In genomic region chr11:75290566-75291271, GRCm38 (mm10) we compare ENCODE assay signal across 8 mouse cellular contexts. TPM values are rescaled to one million over a fixed set of nuclear protein-coding genes. Genes with fewer than 3 reads are reported as not detected.
DNase-seq lines count a peak whose midpoint lies in the region; ATAC-seq and TF ChIP-seq lines count a peak whose summit lies in the region.

No protein-coding gene starts in this region.

- H3K27ac ChIP-seq in embryonic facial prominence, embryonic 15.5 days (replicated peaks) = peak overlapping the region; percentile 44; the same call in 1 of the 2 replicates
- no peak overlapping the region for H3K27ac ChIP-seq in limb, embryonic 14.5 days (replicated peaks; ENCODE audit: low read depth, low read length)
- no peak overlapping the region for H3K27ac ChIP-seq in stomach, embryonic 15.5 days

- no peak overlapping the region for H3K9ac ChIP-seq in embryonic facial prominence, embryonic 15.5 days
- H3K9ac ChIP-seq in limb, embryonic 14.5 days (ENCODE audit: low read depth, low read length, severe bottlenecking) = no peak overlapping the region
- H3K9ac ChIP-seq in stomach, embryonic 15.5 days = no peak overlapping the region

- ATAC-seq in embryonic facial prominence, embryonic 15.5 days (ENCODE audit: insufficient number of reproducible peaks, low FRiP score, low TSS enrichment, low read depth) = peak; percentile 35; the same call in 1 of the 2 replicates
- peak; percentile 76 for ATAC-seq in limb, embryonic 14.5 days (ENCODE audit: low FRiP score, low read depth)
- ATAC-seq in stomach, embryonic 15.5 days (ENCODE audit: insufficient read depth, low FRiP score, low read depth) = no peak

- no peaks in the 10 kb centered on the region for H3K9me3 ChIP-seq in embryonic facial prominence, embryonic 15.5 days (replicated peaks)
- H3K9me3 ChIP-seq in limb, embryonic 14.5 days (ENCODE audit: control insufficient read depth, low read length) = no peaks in the 10 kb centered on the region
- no peaks in the 10 kb centered on the region for H3K9me3 ChIP-seq in stomach, embryonic 15.5 days

- no peaks in the 10 kb centered on the region for H3K36me3 ChIP-seq in embryonic facial prominence, embryonic 15.5 days
- H3K36me3 ChIP-seq in limb, embryonic 14.5 days (ENCODE audit: control insufficient read depth, insufficient read depth, low read length) = no peaks in the 10 kb centered on the region
- no peaks in the 10 kb centered on the region for H3K36me3 ChIP-seq in stomach, embryonic 15.5 days

- 0 out of 2 replicates have a peak, but pooled peaks have one; percentile 23 for TF ChIP-seq POLR2A in limb, embryonic 14.5 days (IDR thresholded peaks at IDR 0.05; ENCODE audit: borderline replicate concordance, extremely low read depth, insufficient read depth, insufficient read length)

- peak overlapping the region; percentile 31 for H3K4me2 ChIP-seq in embryonic facial prominence, embryonic 15.5 days (replicated peaks)
- H3K4me2 ChIP-seq in limb, embryonic 14.5 days (replicated peaks; ENCODE audit: low read depth, low read length, severe bottlenecking) = no peak overlapping the region
- peak overlapping the region; percentile 28; the same call in 1 of the 2 replicates for H3K4me2 ChIP-seq in stomach, embryonic 15.5 days

- peak; percentile 83 for DNase-seq in A20 (ENCODE audit: low read depth, low spot score)
- DNase-seq in adrenal gland, postnatal 4 days (ENCODE audit: low spot score in 2 of 2) = peak; percentile 63 to 80
- DNase-seq in heart, adult 9 months (ENCODE audit: low spot score in 2 of 2) = peak; percentile 68 to 88
- peak; percentile 96 for DNase-seq in kidney, adult 9 months
- DNase-seq in limb, embryonic 14.5 days (ENCODE audit: low spot score) = peak; percentile 89
- peak; percentile 80 to 87 for DNase-seq in natural killer cell, adult 2 months (ENCODE audit: low spot score in 2 of 2)

- H3K27me3 ChIP-seq in embryonic facial prominence, embryonic 15.5 days = peaks cover 19% of the 10 kb centered on the region
- no peaks in the 10 kb centered on the region; the same call in 1 of the 2 replicates for H3K27me3 ChIP-seq in limb, embryonic 14.5 days (ENCODE audit: control insufficient read depth, insufficient read depth, low read length)
- H3K27me3 ChIP-seq in stomach, embryonic 15.5 days (replicated peaks) = no peaks in the 10 kb centered on the region

- H3K4me3 ChIP-seq in embryonic facial prominence, embryonic 15.5 days (replicated peaks) = peak overlapping the region; percentile 6
- no peak overlapping the region for H3K4me3 ChIP-seq in limb, embryonic 14.5 days (replicated peaks; ENCODE audit: low read length)
- H3K4me3 ChIP-seq in stomach, embryonic 15.5 days (replicated peaks) = no peak overlapping the region

- peaks cover 39% of the 10 kb centered on the region for H3K4me1 ChIP-seq in embryonic facial prominence, embryonic 15.5 days
- peaks cover 6% of the 10 kb centered on the region; the same call in 1 of the 2 replicates for H3K4me1 ChIP-seq in limb, embryonic 14.5 days (ENCODE audit: control insufficient read depth, insufficient read depth, low read length)
- H3K4me1 ChIP-seq in stomach, embryonic 15.5 days = peaks cover 5% of the 10 kb centered on the region; the same call in 1 of the 2 replicates

- 11% methylated on average over 6 of the region's 6 CpGs for WGBS in embryonic facial prominence, embryonic 15.5 days
- WGBS in limb, embryonic 14.5 days = 19% methylated on average over 6 of the region's 6 CpGs
- 15% methylated on average over 6 of the region's 6 CpGs for WGBS in stomach, embryonic 15.5 days

RNA-seq across cellular contexts. Expression of gene Rpa1, which starts 57.4 kb away (rescaled TPM):
- total RNA-seq in adrenal gland, postnatal 4 days (2021) = 10 to 100 TPM; 87.2 to 93.7 TPM
- polyA plus RNA-seq in embryonic facial prominence, embryonic 15.5 days (2015; fragmentation: Nextera tagmentation; extraction: Ambion mirVana) = 92.7 and 96.4 TPM in 2 replicates
- 79.9 and 80.3 TPM in 2 replicates for polyA plus RNA-seq in limb, embryonic 14.5 days (2012; rRNA removed)
- 92.7 and 96.3 TPM in 2 replicates for polyA plus RNA-seq in limb, embryonic 14.5 days (2014; fragmentation: Nextera tagmentation; extraction: Ambion mirVana)
- 98.5 and 101 TPM in 2 replicates for polyA plus RNA-seq in stomach, embryonic 15.5 days (2015; fragmentation: Nextera tagmentation; extraction: Ambion mirVana)

RNA-seq across cellular contexts. Expression of gene Smyd4, which starts 57.5 kb away (rescaled TPM):
- 10 to 100 TPM; 11.4 to 12.3 TPM for total RNA-seq in adrenal gland, postnatal 4 days (2021)
- 13.2 and 13.8 TPM in 2 replicates for polyA plus RNA-seq in embryonic facial prominence, embryonic 15.5 days (2015; fragmentation: Nextera tagmentation; extraction: Ambion mirVana)
- 7.2 and 7.9 TPM in 2 replicates for polyA plus RNA-seq in limb, embryonic 14.5 days (2012; rRNA removed)
- polyA plus RNA-seq in limb, embryonic 14.5 days (2014; fragmentation: Nextera tagmentation; extraction: Ambion mirVana) = 11.6 and 12.9 TPM in 2 replicates
- 10.9 and 11.4 TPM in 2 replicates for polyA plus RNA-seq in stomach, embryonic 15.5 days (2015; fragmentation: Nextera tagmentation; extraction: Ambion mirVana)
